Mouse (Mus musculus) R1 (cell line): ENCODE data around the gene Ogdh.

Experiments used
- DNase-seq: peaks from one replicate; pipeline ENCODE4 v3.0.0-alpha.2; 2018; ENCODE audit warnings: low read depth, low spot score

The Ogdh gene

GRCm38 (mm10) chr11:6405591-6406081 lies 114.2 kb downstream of the Ogdh start:
- DNase-seq: no peak
